Comparison of ENCODE assay signal across 11 mouse cellular contexts in the genomic region with DNA sequence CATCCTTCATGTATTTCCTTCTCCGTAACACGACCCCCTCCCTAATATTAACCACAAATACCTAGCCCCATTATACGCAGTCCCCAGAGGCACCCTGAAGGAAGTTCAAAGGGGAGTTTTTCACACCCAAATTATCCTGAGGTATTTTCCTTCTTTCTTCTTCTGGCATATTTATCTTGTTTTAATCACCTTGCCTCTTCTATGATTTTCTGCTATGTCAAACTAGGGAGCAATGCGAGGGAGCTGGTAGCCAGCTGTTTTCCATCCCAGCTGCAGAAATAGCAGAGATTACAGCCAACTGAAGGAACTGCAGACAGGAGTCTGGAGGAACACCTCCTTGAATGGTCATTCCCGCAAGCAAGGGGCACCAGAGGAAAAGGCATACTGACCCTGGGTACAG.
"Had no signal": no experiment of that assay in that cellular context is flagged by ENCODE, and none has a peak within 500 bp of the region (broad histone marks: within the 10 kb centered on the region; RNA-seq: fewer than 3 reads in every experiment).

No protein-coding gene starts in this region.

- H3K9me3 ChIP-seq: limb, embryonic 10.5 days; liver, embryonic 12.5 days; lung, embryonic 15.5 days; neural tube, embryonic 15.5 days had no signal

- H3K4me3 ChIP-seq: limb, embryonic 10.5 days; liver, embryonic 12.5 days; lung, embryonic 15.5 days; myocyte; neural tube, embryonic 15.5 days had no signal

- H3K9ac ChIP-seq: liver, embryonic 12.5 days; lung, embryonic 15.5 days; neural tube, embryonic 15.5 days had no signal

- ATAC-seq: liver, embryonic 12.5 days had no signal

- H3K27me3 ChIP-seq: liver, embryonic 12.5 days; lung, embryonic 15.5 days; neural tube, embryonic 15.5 days had no signal

- H3K36me3 ChIP-seq: limb, embryonic 10.5 days; liver, embryonic 12.5 days; lung, embryonic 15.5 days; neural tube, embryonic 15.5 days had no signal

- H3K4me1 ChIP-seq: liver, embryonic 12.5 days; lung, embryonic 15.5 days; neural tube, embryonic 15.5 days had no signal

- H3K4me2 ChIP-seq: liver, embryonic 12.5 days; lung, embryonic 15.5 days; neural tube, embryonic 15.5 days had no signal

- DNase-seq: kidney, adult 8-10 months; kidney, postnatal 14 days; lung, postnatal 14 days; midbrain, embryonic 14.5 days; thymus, adult 18-20 months; thymus, postnatal 14 days had no signal

- H3K27ac ChIP-seq: limb, embryonic 10.5 days; liver, embryonic 12.5 days; lung, embryonic 15.5 days; neural tube, embryonic 15.5 days had no signal
